Mouse (Mus musculus) hindbrain, embryonic 11.5 days (tissue): ENCODE results near the gene Gm9945. TPM values are rescaled to one million over a fixed set of nuclear protein-coding genes. Genes with fewer than 3 reads are reported as not detected.

Source experiments
- ATAC-seq: fragments of 200-750 bp; cut with Nextera tagmentation; 2 replicates; pipeline ENCODE4 v1.8.0; 2017; ENCODE audit warnings: mild to moderate bottlenecking, moderate TSS enrichment, moderate library complexity; ENCODE audit not compliant: low FRiP score
- DNase-seq: peaks from one replicate; pipeline ENCODE4 v3.0.0-alpha.2; 2015; ENCODE audit warnings: low spot score
- H3K27ac ChIP-seq: fragments of 300-500 bp; sonication (generic); 2 replicates; pipeline ENCODE4 v1.5.1; 2014; ENCODE audit warnings: mild to moderate bottlenecking, low read depth, low read length
- H3K27me3 ChIP-seq: fragments of 300-500 bp; sonication (generic); 2 replicates; pipeline ENCODE4 v1.6.1; 2014; ENCODE audit warnings: mild to moderate bottlenecking, low read length, moderate library complexity, mixed read lengths; ENCODE audit not compliant: control insufficient read depth, insufficient read depth
- H3K36me3 ChIP-seq: fragments of 300-500 bp; sonication (generic); 2 replicates; pipeline ENCODE4 v1.6.1; 2014; ENCODE audit warnings: mild to moderate bottlenecking, low read length, moderate library complexity, mixed read lengths; ENCODE audit not compliant: control insufficient read depth, insufficient read depth
- H3K4me1 ChIP-seq: fragments of 300-500 bp; sonication (generic); replicated peaks from 2 replicates; pipeline ENCODE4 v1.6.1; 2014; ENCODE audit warnings: low read length, mixed read lengths; ENCODE audit not compliant: control insufficient read depth, insufficient read depth
- H3K4me2 ChIP-seq: fragments of 300-500 bp; sonication (generic); replicated peaks from 2 replicates; pipeline ENCODE4 v1.6.1; 2014; ENCODE audit warnings: mild to moderate bottlenecking, low read depth, low read length
- H3K4me3 ChIP-seq: fragments of 300-500 bp; sonication (generic); 2 replicates; pipeline ENCODE4 v1.5.1; 2014; ENCODE audit warnings: low read depth, low read length
- H3K9ac ChIP-seq: fragments of 300-500 bp; sonication (generic); 2 replicates; pipeline ENCODE4 v1.6.1; 2014; ENCODE audit warnings: low read depth, low read length
- H3K9me3 ChIP-seq: fragments of 300-500 bp; sonication (generic); 2 replicates; pipeline ENCODE4 v1.6.1; 2016; ENCODE audit warnings: low read length; ENCODE audit not compliant: control insufficient read depth
- WGBS: fragments of 180-500 bp; shearing (Covaris S2); extraction: QIAGEN DNeasy Blood & Tissue Kit; methylation state at CpG from one replicate; pipeline ENCODE4 v1.1.7; 2014; 5-methylcytosine and 5-hydroxymethylcytosine counted together
- polyA plus RNA-seq: library from polyadenylated mRNA; unstranded; fragments of >200 nt; fragmentation: Nextera tagmentation; extraction: Ambion mirVana; gene quantifications from 2 replicates; pipeline ENCODE4 v1.2.1, GENCODE M21; 2014

Gene Gm9945
- polyA plus RNA-seq, 1 experiment from 2014 or later = not detected

- H3K9me3 ChIP-seq = no peaks in the 10 kb centered on the region
- ATAC-seq (no peak), DNase-seq (no peak)
- H3K36me3 ChIP-seq = no peaks in the 10 kb centered on the region
- H3K9ac ChIP-seq = no peak overlapping the region
- peaks cover 46% of the 10 kb centered on the region for H3K27me3 ChIP-seq
- 40% methylated on average over 16 of the region's 16 CpGs for WGBS
- H3K4me2 ChIP-seq = no peak overlapping the region; the same call in 1 of the 2 replicates
- H3K27ac ChIP-seq = no peak overlapping the region
- no peak overlapping the region for H3K4me3 ChIP-seq
- peaks cover 6% of the 10 kb centered on the region; the same call in 1 of the 2 replicates for H3K4me1 ChIP-seq
These were observed 10.5 kb upstream of the Gm9945 start for GRCm38 (mm10) chr11:53469294-53469967.

GRCm38 (mm10) chr11:53469968-53470695 lies 9.8 kb upstream of the Gm9945 start, which contains the start of gene Gm9837:
TSS of gene Gm9837 (minus strand) at chr11:53470479.
- peak; percentile 81 for ATAC-seq
- Histone ChIP-seq H3K9ac (no peak within 1 kb of the TSS), H3K4me1 (peaks cover 6% of the 10 kb centered on the region; the same call in 1 of the 2 replicates), H3K36me3 (no peaks in the 10 kb centered on the region), H3K4me3 (no peak within 1 kb of the TSS), H3K4me2 (peak within 1 kb of the TSS; percentile 25), H3K27me3 (peaks cover 39% of the 10 kb centered on the region), H3K27ac (no peak within 1 kb of the TSS), H3K9me3 (no peaks in the 10 kb centered on the region)
- WGBS = 3% methylated on average over 29 of the region's 29 CpGs
- peak; percentile 97 for DNase-seq

DNA sequence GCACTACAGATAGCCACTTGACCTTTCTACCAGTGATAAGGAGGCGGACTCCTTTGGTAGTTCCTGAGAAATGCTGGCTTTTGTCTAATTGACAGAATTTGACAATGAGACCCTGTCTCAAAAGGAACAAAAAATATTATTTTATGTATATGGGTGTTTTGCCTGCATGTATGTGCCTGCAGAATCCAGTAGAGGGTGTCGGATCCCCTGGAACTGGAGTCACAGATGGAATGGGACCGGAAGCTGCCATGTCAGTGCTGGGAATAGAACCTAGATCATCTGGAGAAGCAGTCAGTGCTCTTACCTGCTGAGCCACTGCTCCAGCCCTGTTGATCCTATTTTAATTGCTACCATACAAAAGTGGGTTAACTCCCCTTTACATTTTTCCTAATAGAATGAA lies 7.3 kb upstream of the Gm9945 start:
- H3K36me3 ChIP-seq = no peaks in the 10 kb centered on the region
- H3K4me3 ChIP-seq = no peak overlapping the region
- ATAC-seq (no peak), DNase-seq (no peak)
- H3K4me1 ChIP-seq = peaks cover 8% of the 10 kb centered on the region; the same call in 1 of the 2 replicates
- H3K9me3 ChIP-seq = no peaks in the 10 kb centered on the region
- no peak overlapping the region for H3K4me2 ChIP-seq
- H3K9ac ChIP-seq = no peak overlapping the region
- peaks cover 26% of the 10 kb centered on the region for H3K27me3 ChIP-seq
- WGBS = 80% methylated on average over 3 of the region's 3 CpGs
- H3K27ac ChIP-seq = no peak overlapping the region

GRCm38 (mm10) chr11:53475620-53476019 lies 4.3 kb upstream of the Gm9945 start:
- Histone ChIP-seq H3K9ac (no peak overlapping the region), H3K4me3 (no peak overlapping the region), H3K36me3 (no peaks in the 10 kb centered on the region), H3K27me3 (peaks cover 51% of the 10 kb centered on the region), H3K4me2 (0 out of 2 replicates have a peak overlapping the region, but pooled peaks have one; percentile 19), H3K9me3 (no peaks in the 10 kb centered on the region), H3K27ac (peak overlapping the region; percentile 36; the same call in 1 of the 2 replicates), H3K4me1 (peaks cover 11% of the 10 kb centered on the region)
- DNase-seq (peak; percentile 44), ATAC-seq (no peak)
- 23% methylated on average over 8 of the region's 8 CpGs for WGBS

- no peak overlapping the region for H3K9ac ChIP-seq
- no peaks in the 10 kb centered on the region for H3K9me3 ChIP-seq
- ATAC-seq (no peak), DNase-seq (peak; percentile 16)
- WGBS = 32% methylated on average over 7 of the region's 7 CpGs
- H3K4me2 ChIP-seq = no peak overlapping the region
- no peaks in the 10 kb centered on the region for H3K36me3 ChIP-seq
- H3K4me3 ChIP-seq = no peak overlapping the region
- H3K4me1 ChIP-seq = peaks cover 11% of the 10 kb centered on the region
- H3K27ac ChIP-seq = no peak overlapping the region
- peaks cover 57% of the 10 kb centered on the region for H3K27me3 ChIP-seq
These were observed 2.1 kb upstream of the Gm9945 start for GRCm38 (mm10) chr11:53477833-53478232.

- DNase-seq = peak; percentile 55
- no peak overlapping the region for H3K27ac ChIP-seq
- no peaks in the 10 kb centered on the region for H3K9me3 ChIP-seq
- H3K9ac ChIP-seq = no peak overlapping the region
- no peaks in the 10 kb centered on the region for H3K36me3 ChIP-seq
- WGBS = 5% methylated on average over 79 of the region's 79 CpGs
- peaks cover 61% of the 10 kb centered on the region for H3K27me3 ChIP-seq
- peaks cover 11% of the 10 kb centered on the region for H3K4me1 ChIP-seq
- peak overlapping the region; percentile 55 for H3K4me2 ChIP-seq
- no peak for ATAC-seq
- H3K4me3 ChIP-seq = peak overlapping the region; percentile 39
These were observed 1.4 kb upstream of the Gm9945 start for GRCm38 (mm10) chr11:53478383-53479170.

- no peak overlapping the region for H3K27ac ChIP-seq
- H3K4me2 ChIP-seq = peak overlapping the region; percentile 55
- peak; percentile 35; the same call in 1 of the 2 replicates for ATAC-seq
- H3K4me1 ChIP-seq = peaks cover 11% of the 10 kb centered on the region
- 0 out of 2 replicates have a peak overlapping the region, but pooled peaks have one; percentile 19 for H3K9ac ChIP-seq
- peak overlapping the region; percentile 39 for H3K4me3 ChIP-seq
- WGBS = 4% methylated on average over 47 of the region's 62 CpGs
- no peaks in the 10 kb centered on the region for H3K36me3 ChIP-seq
- peaks cover 60% of the 10 kb centered on the region for H3K27me3 ChIP-seq
- no peaks in the 10 kb centered on the region for H3K9me3 ChIP-seq
- DNase-seq = peak; percentile 62
These were observed 689 bp upstream of the Gm9945 start for GRCm38 (mm10) chr11:53479171-53479782.

GRCm38 (mm10) chr11:53481088-53481730 lies 1.2 kb downstream of the Gm9945 start:
- DNase-seq = no peak
- no peak for ATAC-seq
- H3K27ac ChIP-seq = no peak overlapping the region
- H3K4me1 ChIP-seq = peaks cover 9% of the 10 kb centered on the region; the same call in 1 of the 2 replicates
- H3K36me3 ChIP-seq = no peaks in the 10 kb centered on the region
- no peak overlapping the region for H3K4me2 ChIP-seq
- H3K9me3 ChIP-seq = no peaks in the 10 kb centered on the region
- no peak overlapping the region for H3K4me3 ChIP-seq
- 74% methylated on average over 4 of the region's 4 CpGs for WGBS
- H3K9ac ChIP-seq = no peak overlapping the region
- H3K27me3 ChIP-seq = peaks cover 63% of the 10 kb centered on the region
